Mouse (Mus musculus) neutrophil, adult 83 days (primary cell): ENCODE measurements around the gene Ccdc110. TPM values are rescaled to one million over a fixed set of nuclear protein-coding genes. Genes with fewer than 3 reads are reported as not detected.

Source experiments
- total RNA-seq, 2 experiments: library from RNA; stranded (reverse); gene quantifications; one replicate each; pipeline ENCODE4 v1.2.4; 2023

The Ccdc110 gene
- not detected for total RNA-seq

GRCm38 (mm10) chr8:45934582-45935014, at the start of gene Ccdc110:
Gene Ccdc110 (plus strand): TSS chr8:45934619.

GRCm38 (mm10) chr8:45885202-45885685, 49.2 kb upstream of the Ccdc110 start, which contains the start of gene Pdlim3:
Gene Pdlim3 (plus strand): TSS chr8:45885461.

DNA sequence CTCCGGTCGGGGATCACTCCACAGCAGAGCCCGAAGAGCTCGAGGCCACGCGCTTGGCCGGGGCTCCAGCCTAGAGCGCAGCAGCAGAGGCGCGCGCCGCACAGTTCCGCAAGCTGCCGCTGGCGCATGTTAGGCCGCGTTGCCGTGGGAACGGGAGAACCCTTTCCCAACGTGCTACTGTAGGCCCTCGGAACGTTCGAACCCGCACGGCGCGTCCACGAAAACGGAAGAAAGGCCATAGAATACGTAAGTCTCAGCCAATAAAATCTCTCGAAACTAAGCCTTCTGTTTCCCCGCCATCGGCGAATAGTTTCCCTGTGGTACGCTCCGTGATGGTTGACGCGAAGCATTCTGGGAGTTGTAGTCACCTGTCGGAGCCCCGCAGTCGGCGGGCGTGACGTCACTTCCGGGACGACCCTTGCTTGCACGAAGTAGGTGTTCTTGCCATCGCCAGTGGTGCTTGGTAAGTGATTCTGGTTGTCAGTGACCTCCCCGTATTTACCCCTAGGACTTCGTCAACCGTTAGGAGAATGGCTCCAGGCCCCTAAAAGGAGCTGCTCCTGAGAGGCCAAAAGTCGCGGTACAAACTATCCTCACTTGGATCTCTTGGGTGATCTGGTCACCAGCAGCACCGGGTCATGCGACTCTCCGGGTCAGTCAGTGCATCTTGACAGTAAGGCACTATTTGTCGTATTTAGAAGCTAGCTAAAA, 40.9 kb downstream of the Ccdc110 start, which contains the start of the genes 1700029J07Rik and Ufsp2:
1700029J07Rik (minus strand) TSS at position 127 of the 711 bp plus-strand sequence.
Ufsp2 (plus strand) TSS at position 403 of the 711 bp plus-strand sequence.

Other genes starting within 250 kb of the Ccdc110 start
- under 1 TPM in 1 of 2 experiments, not detected in 1; 0.15 TPM for gene Pdlim3, start 49.2 kb upstream of the Ccdc110 start, total RNA-seq
- gene 1700029J07Rik, start 40.6 kb downstream of the Ccdc110 start, total RNA-seq, result under 1 TPM; 0.13 to 0.35 TPM
- 10 to 100 TPM; 26.1 to 30.6 TPM for gene Ufsp2, start 40.9 kb downstream of the Ccdc110 start, total RNA-seq
- gene Lrp2bp, start 64.7 kb downstream of the Ccdc110 start, total RNA-seq, result under 1 TPM in 1 of 2 experiments, not detected in 1; 0.22 TPM
- 1 to 10 TPM; 1.0 to 1.3 TPM for gene Ankrd37, start 71.1 kb downstream of the Ccdc110 start, total RNA-seq
- gene Cfap97, start 217.2 kb downstream of the Ccdc110 start, total RNA-seq, result 1 to 10 TPM; 7.5 to 7.6 TPM
- gene Snx25, start 217.5 kb downstream of the Ccdc110 start, total RNA-seq, result 1 to 10 TPM; 5.8 to 6.2 TPM